Mouse (Mus musculus) brain, adult 2 months (tissue): ENCODE measurements at regions not wholly inside any gene's neighbourhood (a gene's known extent, or its start where the extent isn't known, plus 50 kb on each side); places are given as distances from the start of the nearest gene placed in this dataset.
A peak's percentile ranks its signal among the peaks of the same experiment; 100 is the strongest.

Experiments
- DNase-seq: peaks from one replicate; pipeline ENCODE4 v3.0.0; 2011; ENCODE audit warnings: low read depth, low spot score

- no peak for DNase-seq
These were observed 597.9 kb upstream of the Zwint start for GRCm38 (mm10) chr10:72056725-72057124.

DNA sequence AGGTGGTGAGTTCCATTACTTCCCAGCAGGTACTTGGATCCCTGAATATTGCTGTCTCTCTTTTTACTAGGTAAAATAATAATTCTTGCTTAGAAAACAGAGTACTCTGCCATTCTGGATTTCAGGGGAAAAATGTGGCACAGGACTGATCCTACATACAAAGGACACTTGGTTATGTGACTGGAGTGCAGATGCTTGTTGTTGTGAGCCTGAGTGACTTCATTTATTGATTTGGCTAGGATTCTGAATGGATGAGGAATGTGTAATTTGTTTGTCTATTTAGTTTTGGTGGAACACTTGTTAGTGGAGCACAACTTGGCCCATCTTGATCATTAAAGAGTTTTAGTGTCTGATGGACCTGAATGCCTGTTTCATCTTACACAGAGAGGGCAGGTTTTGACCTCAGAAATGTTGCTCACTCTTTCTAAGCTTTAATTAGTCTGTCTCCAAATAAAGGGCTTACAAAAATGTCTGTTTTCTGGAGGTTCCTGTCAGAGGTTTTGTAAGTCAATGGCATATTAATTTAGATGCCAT is 583.4 kb upstream of the Zwint start:
- no peak for DNase-seq

- DNase-seq: no peak
These were observed 576.3 kb upstream of the Zwint start for GRCm38 (mm10) chr10:72078363-72078762.

DNA sequence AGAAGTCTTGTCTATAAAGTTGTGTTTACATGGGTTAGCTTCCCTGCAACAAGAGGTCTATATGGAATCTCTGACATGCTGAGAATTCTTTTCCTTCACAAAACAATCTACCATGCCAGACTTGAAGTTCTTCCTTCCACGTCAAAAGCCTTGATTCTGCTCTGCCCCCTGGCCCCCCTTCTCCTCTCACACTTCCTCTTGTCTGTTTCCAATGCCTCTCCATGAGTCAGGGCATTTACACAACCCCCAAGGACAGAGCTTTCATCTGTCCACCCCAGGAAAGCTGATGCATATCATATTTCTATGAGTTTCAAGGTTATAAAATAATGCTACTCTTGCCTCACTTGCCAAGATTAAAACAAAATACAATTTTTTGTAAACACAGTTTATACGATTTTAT is 557.7 kb upstream of the Zwint start:
- no peak for DNase-seq

GRCm38 (mm10) chr10:72099156-72099812 is 555.4 kb upstream of the Zwint start:
- DNase-seq: peak; percentile 40

GRCm38 (mm10) chr10:72119447-72119846 is 535.2 kb upstream of the Zwint start:
- no peak for DNase-seq

DNA sequence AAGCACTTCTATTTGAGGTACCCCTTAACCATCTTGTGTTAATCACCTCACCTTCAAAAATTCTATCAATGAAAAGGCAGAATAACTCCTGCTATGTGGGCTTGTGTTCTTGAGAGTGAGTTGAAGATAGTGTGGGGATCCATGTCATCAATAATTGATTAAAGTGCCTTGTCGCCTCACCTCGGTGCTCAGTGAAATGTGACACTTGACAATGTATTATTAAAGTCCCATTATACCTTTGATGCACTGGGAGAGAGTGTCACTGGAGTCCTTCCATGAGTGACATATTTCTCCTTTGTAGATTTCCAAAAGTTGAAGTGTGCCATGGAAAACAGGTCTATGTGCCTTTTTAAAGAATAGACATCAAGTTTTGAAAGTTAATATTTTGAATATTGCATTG is 522.2 kb upstream of the Zwint start:
- DNase-seq: no peak
